Mouse (Mus musculus): Measurements from ENCODE around the gene Acp4.
"Not testable (repeated sequence)": the region's sequence is repeated elsewhere in the genome, so short reads cannot be mapped to it uniquely, and the experiment has no call there.

The Acp4 gene

GRCm38 (mm10) chr7:44207135-44207534 is 50.0 kb downstream of the Acp4 start, which contains the start of gene Klk1b4:
Gene Klk1b4 (plus strand): TSS chr7:44207435.
- in situ Hi-C loops (cut with MboI, MseI): not testable (repeated sequence)
